Mouse (Mus musculus): ENCODE measurements at regions not wholly inside any gene's neighbourhood (a gene's known extent, or its start where the extent isn't known, plus 50 kb on each side); places are given as distances from the start of the nearest gene placed in this dataset.

- TF ChIP-seq CTCF (IDR thresholded peaks at IDR 0.05; ENCODE audit: low read depth) (no peak), EP300 (IDR thresholded peaks at IDR 0.05; ENCODE audit: low read depth) (no peak)
Observed at GRCm38 (mm10) chr17:47127571-47127970, 117.2 kb upstream of the Ubr2 start.
